Mouse (Mus musculus) midbrain, embryonic 15.5 days (tissue): ENCODE results near the gene Lhx5. TPM values are rescaled to one million over a fixed set of nuclear protein-coding genes. Genes with fewer than 3 reads are reported as not detected.
A peak's percentile ranks its signal among the peaks of the same experiment; 100 is the strongest.

Experiments used
- ATAC-seq: fragments of 200-750 bp; cut with Nextera tagmentation; replicated peaks from 2 replicates; pipeline ENCODE4 v1.8.0; 2017; ENCODE audit warnings: moderate TSS enrichment
- H3K27ac ChIP-seq: fragments of 300-500 bp; sonication (generic); 2 replicates; pipeline ENCODE4 v1.5.1; 2015; ENCODE audit warnings: mild to moderate bottlenecking, inconsistent platforms
- H3K27me3 ChIP-seq: fragments of 300-500 bp; sonication (generic); replicated peaks from 2 replicates; pipeline ENCODE4 v1.6.1; 2015; ENCODE audit warnings: inconsistent platforms
- H3K36me3 ChIP-seq: fragments of 300-500 bp; sonication (generic); replicated peaks from 2 replicates; pipeline ENCODE4 v1.6.1; 2015; ENCODE audit warnings: inconsistent platforms
- H3K4me1 ChIP-seq: fragments of 300-500 bp; sonication (generic); 2 replicates; pipeline ENCODE4 v1.6.1; 2015; ENCODE audit warnings: inconsistent platforms
- H3K4me2 ChIP-seq: fragments of 300-500 bp; sonication (generic); 2 replicates; pipeline ENCODE4 v1.6.1; 2015; ENCODE audit warnings: inconsistent platforms, mild to moderate bottlenecking, moderate library complexity
- H3K4me3 ChIP-seq: fragments of 300-500 bp; sonication (generic); 2 replicates; pipeline ENCODE4 v1.5.1; 2015; ENCODE audit warnings: mild to moderate bottlenecking, inconsistent platforms
- H3K9ac ChIP-seq: fragments of 300-500 bp; sonication (generic); 2 replicates; pipeline ENCODE4 v1.6.1; 2015; ENCODE audit warnings: mild to moderate bottlenecking, inconsistent platforms
- H3K9me3 ChIP-seq: fragments of 300-500 bp; sonication (generic); 2 replicates; pipeline ENCODE4 v1.6.1; 2016; ENCODE audit warnings: inconsistent platforms
- WGBS: fragments of 180-500 bp; shearing (Covaris S2); methylation state at CpG from one replicate; pipeline ENCODE4 v1.1.7; 2015; ENCODE audit warnings: mixed read lengths; 5-methylcytosine and 5-hydroxymethylcytosine counted together
- polyA plus RNA-seq: library from polyadenylated mRNA; unstranded; fragments of >200 nt; fragmentation: Nextera tagmentation; extraction: Ambion mirVana; gene quantifications from 2 replicates; pipeline ENCODE4 v1.2.1, GENCODE M21; 2015

The Lhx5 gene
- polyA plus RNA-seq, 1 experiment from 2014 or later, result 41.5 TPM

GRCm38 (mm10) chr5:120435006-120435681 is 3.6 kb downstream of the Lhx5 start:
- peaks cover 54% of the 10 kb centered on the region for H3K27me3 ChIP-seq
- under 1% methylated on average over 43 of the region's 44 CpGs for WGBS
- peaks cover 32% of the 10 kb centered on the region for H3K4me1 ChIP-seq
- no peak for ATAC-seq
- peak overlapping the region; percentile 81 for H3K27ac ChIP-seq
- no peaks in the 10 kb centered on the region for H3K9me3 ChIP-seq
- H3K4me3 ChIP-seq, result peak overlapping the region; percentile 46
- no peaks in the 10 kb centered on the region for H3K36me3 ChIP-seq
- H3K9ac ChIP-seq, result peak overlapping the region; percentile 60
- H3K4me2 ChIP-seq, result peak overlapping the region; percentile 54

- H3K9me3 ChIP-seq, result no peaks in the 10 kb centered on the region
- H3K4me2 ChIP-seq, result peak overlapping the region; percentile 54
- no peak for ATAC-seq
- H3K27ac ChIP-seq, result peak overlapping the region; percentile 81
- H3K4me1 ChIP-seq, result peaks cover 34% of the 10 kb centered on the region
- under 1% methylated on average over 47 of the region's 47 CpGs for WGBS
- peak overlapping the region; percentile 46 for H3K4me3 ChIP-seq
- no peaks in the 10 kb centered on the region for H3K36me3 ChIP-seq
- H3K9ac ChIP-seq, result peak overlapping the region; percentile 60
- H3K27me3 ChIP-seq, result peaks cover 49% of the 10 kb centered on the region
Observed at GRCm38 (mm10) chr5:120435731-120436501, 4.4 kb downstream of the Lhx5 start.

- peak overlapping the region; percentile 54 for H3K4me2 ChIP-seq
- no peak for ATAC-seq
- H3K36me3 ChIP-seq, result no peaks in the 10 kb centered on the region
- H3K4me3 ChIP-seq, result peak overlapping the region; percentile 46
- peak overlapping the region; percentile 52 for H3K9ac ChIP-seq
- H3K4me1 ChIP-seq, result peaks cover 30% of the 10 kb centered on the region
- H3K27me3 ChIP-seq, result peaks cover 39% of the 10 kb centered on the region
- no peaks in the 10 kb centered on the region for H3K9me3 ChIP-seq
- H3K27ac ChIP-seq, result peak overlapping the region; percentile 81
- WGBS, result under 1% methylated on average over 18 of the region's 18 CpGs
Observed at GRCm38 (mm10) chr5:120436885-120437495, 5.5 kb downstream of the Lhx5 start.

- no peaks in the 10 kb centered on the region for H3K9me3 ChIP-seq
- H3K4me1 ChIP-seq, result peaks cover 29% of the 10 kb centered on the region
- H3K27me3 ChIP-seq, result peaks cover 35% of the 10 kb centered on the region
- H3K36me3 ChIP-seq, result no peaks in the 10 kb centered on the region
- ATAC-seq, result no peak
- peak overlapping the region; percentile 52 for H3K9ac ChIP-seq
- 1% methylated on average over 17 of the region's 17 CpGs for WGBS
- H3K4me3 ChIP-seq, result peak overlapping the region; percentile 46
- peak overlapping the region; percentile 54 for H3K4me2 ChIP-seq
- peak overlapping the region; percentile 81 for H3K27ac ChIP-seq
Observed at GRCm38 (mm10) chr5:120437539-120437938, 6.0 kb downstream of the Lhx5 start.

- Histone ChIP-seq H3K9me3 (no peaks in the 10 kb centered on the region), H3K27ac (peak overlapping the region; percentile 81), H3K4me2 (peak overlapping the region; percentile 54), H3K36me3 (no peaks in the 10 kb centered on the region), H3K4me1 (peaks cover 29% of the 10 kb centered on the region), H3K27me3 (peaks cover 35% of the 10 kb centered on the region), H3K4me3 (peak overlapping the region; percentile 46), H3K9ac (peak overlapping the region; percentile 52)
- no peak for ATAC-seq
- WGBS, result under 1% methylated on average over 33 of the region's 33 CpGs
Observed at GRCm38 (mm10) chr5:120437986-120438385, 6.5 kb downstream of the Lhx5 start.

DNA sequence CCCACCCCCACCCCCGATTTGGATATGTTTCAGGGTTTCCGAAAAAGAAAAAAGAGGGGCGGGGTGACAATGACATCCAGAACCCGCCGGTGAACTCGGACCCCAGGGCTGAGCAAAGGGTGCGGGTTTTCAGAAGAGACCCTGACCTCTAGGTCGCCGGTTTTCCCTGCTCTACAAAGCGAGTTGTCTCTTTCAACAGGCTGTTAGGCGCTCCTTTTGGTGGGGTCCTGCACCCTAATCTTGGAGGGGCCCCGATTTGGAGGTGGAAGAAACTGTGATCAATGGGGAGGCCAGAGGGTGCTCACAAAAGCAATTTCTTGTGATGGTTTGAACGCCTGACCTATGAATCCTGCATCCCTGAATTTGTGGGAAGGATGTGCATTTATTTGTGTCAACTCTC is 7.0 kb downstream of the Lhx5 start:
- Histone ChIP-seq H3K4me2 (peak overlapping the region; percentile 54), H3K9ac (peak overlapping the region; percentile 52), H3K27ac (peak overlapping the region; percentile 81)

DNA sequence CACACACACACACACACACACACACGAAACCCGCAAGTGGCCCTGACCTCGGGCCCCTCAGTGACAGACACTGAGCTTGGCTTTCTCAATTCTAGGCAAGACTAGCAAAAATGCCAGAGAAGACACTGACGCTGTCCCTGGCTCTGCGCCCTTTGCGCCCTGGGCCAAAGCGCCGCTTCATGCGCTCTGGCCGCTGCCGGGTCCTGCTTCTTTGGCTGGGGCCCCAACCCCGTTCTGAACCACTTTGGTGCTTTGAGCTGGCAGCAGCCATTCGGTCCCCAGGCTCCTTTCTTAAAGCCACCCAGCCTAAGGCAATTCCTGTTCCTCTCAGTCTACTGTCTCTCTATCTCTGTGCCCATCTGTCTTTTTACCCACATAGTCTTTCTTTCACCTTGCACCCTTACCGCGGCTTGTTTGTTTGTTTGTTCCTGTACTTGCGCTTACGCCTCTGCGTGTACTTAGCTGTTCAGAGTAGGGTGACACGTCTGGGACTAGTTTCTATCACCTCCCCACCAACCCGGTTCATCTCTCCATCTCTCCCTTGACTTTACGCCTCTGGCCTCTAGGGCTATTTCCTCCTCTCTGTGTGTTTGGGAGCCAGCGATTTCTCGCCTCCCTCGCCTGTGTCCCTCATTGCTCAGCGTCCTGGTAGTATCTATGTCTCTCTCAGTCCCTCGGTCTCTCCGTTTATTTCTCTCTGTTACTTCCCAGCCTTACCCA is 7.7 kb downstream of the Lhx5 start:
- Histone ChIP-seq H3K4me1 (peaks cover 29% of the 10 kb centered on the region), H3K9ac (peak overlapping the region; percentile 52), H3K4me3 (peak overlapping the region; percentile 46), H3K4me2 (peak overlapping the region; percentile 54), H3K27ac (peak overlapping the region; percentile 81), H3K36me3 (no peaks in the 10 kb centered on the region), H3K9me3 (no peaks in the 10 kb centered on the region), H3K27me3 (peaks cover 24% of the 10 kb centered on the region)
- WGBS, result 4% methylated on average over 27 of the region's 27 CpGs
- ATAC-seq, result 0 out of 2 replicates have a peak, but pooled peaks have one; percentile 4

More for the DNA sequence above, 7.0 kb downstream of the Lhx5 start:
- H3K4me3 ChIP-seq, result peak overlapping the region; percentile 46
- WGBS, result 2% methylated on average over 13 of the region's 13 CpGs
- peaks cover 31% of the 10 kb centered on the region for H3K27me3 ChIP-seq
- no peaks in the 10 kb centered on the region for H3K36me3 ChIP-seq
- no peaks in the 10 kb centered on the region for H3K9me3 ChIP-seq
- peaks cover 29% of the 10 kb centered on the region for H3K4me1 ChIP-seq
- no peak for ATAC-seq

- H3K4me1 ChIP-seq, result peaks cover 29% of the 10 kb centered on the region
- peak overlapping the region; percentile 54 for H3K4me2 ChIP-seq
- no peaks in the 10 kb centered on the region for H3K36me3 ChIP-seq
- peak overlapping the region; percentile 81 for H3K27ac ChIP-seq
- 4% methylated on average over 61 of the region's 61 CpGs for WGBS
- H3K9ac ChIP-seq, result peak overlapping the region; percentile 52
- peak; percentile 18 for ATAC-seq
- H3K4me3 ChIP-seq, result peak overlapping the region; percentile 46
- no peaks in the 10 kb centered on the region for H3K9me3 ChIP-seq
- H3K27me3 ChIP-seq, result peaks cover 18% of the 10 kb centered on the region
Observed at GRCm38 (mm10) chr5:120439887-120440670, 8.6 kb downstream of the Lhx5 start.

DNA sequence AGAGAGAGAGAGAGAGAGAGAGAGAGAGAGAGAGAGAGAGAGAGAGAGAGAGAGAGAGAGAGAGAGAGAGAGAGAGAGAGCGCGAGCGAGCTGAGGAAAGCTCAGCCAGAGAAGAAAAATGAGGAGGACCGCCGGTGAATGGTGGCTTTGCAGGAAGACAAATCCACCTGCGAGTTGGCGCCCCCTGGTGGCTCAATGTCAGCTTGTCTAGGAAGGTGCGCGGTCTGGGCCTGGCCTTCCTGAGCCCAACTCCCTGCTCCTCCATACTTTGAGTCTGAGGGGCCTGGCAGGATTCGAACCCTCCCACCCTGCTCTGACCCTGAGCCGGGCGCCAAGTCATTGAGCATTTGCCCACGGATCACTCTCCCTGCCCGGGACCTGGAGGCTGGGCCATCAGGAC is 9.2 kb downstream of the Lhx5 start:
- Histone ChIP-seq H3K4me3 (0 out of 2 replicates have a peak overlapping the region, but pooled peaks have one; percentile 9), H3K4me1 (peaks cover 29% of the 10 kb centered on the region), H3K27ac (peak overlapping the region; percentile 81; the same call in 1 of the 2 replicates), H3K27me3 (peaks cover 15% of the 10 kb centered on the region), H3K9ac (no peak overlapping the region), H3K36me3 (no peaks in the 10 kb centered on the region), H3K9me3 (no peaks in the 10 kb centered on the region), H3K4me2 (peak overlapping the region; percentile 54)
- 7% methylated on average over 14 of the region's 14 CpGs for WGBS
- ATAC-seq, result peak; percentile 51; the same call in 1 of the 2 replicates

DNA sequence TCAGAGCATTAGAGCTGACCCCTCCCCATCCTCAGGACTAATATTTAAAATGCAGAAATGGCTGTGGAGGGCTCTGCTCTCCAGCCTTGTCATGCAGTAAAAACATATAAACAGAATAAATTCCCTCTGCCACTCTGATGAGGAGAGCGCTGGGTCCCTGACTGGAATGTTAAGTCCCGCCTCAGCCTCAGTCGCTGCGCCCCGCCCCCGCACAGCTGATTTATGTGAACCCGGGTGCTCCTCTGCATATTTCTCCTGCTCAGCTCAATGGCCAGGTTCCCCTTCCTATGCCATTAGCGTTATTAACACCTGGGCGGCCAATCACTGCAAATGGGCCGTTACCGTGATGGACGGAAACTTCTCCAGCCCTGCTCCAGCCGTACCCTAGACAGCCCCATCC is 15.8 kb downstream of the Lhx5 start:
- ATAC-seq, result no peak
- H3K27ac ChIP-seq, result no peak overlapping the region
- H3K4me3 ChIP-seq, result no peak overlapping the region
- H3K36me3 ChIP-seq, result no peaks in the 10 kb centered on the region
- H3K9me3 ChIP-seq, result no peaks in the 10 kb centered on the region
- 50% methylated on average over 13 of the region's 13 CpGs for WGBS
- no peak overlapping the region for H3K4me2 ChIP-seq
- no peak overlapping the region for H3K9ac ChIP-seq
- H3K4me1 ChIP-seq, result no peaks in the 10 kb centered on the region
- H3K27me3 ChIP-seq, result no peaks in the 10 kb centered on the region; the same call in 1 of the 2 replicates

DNA sequence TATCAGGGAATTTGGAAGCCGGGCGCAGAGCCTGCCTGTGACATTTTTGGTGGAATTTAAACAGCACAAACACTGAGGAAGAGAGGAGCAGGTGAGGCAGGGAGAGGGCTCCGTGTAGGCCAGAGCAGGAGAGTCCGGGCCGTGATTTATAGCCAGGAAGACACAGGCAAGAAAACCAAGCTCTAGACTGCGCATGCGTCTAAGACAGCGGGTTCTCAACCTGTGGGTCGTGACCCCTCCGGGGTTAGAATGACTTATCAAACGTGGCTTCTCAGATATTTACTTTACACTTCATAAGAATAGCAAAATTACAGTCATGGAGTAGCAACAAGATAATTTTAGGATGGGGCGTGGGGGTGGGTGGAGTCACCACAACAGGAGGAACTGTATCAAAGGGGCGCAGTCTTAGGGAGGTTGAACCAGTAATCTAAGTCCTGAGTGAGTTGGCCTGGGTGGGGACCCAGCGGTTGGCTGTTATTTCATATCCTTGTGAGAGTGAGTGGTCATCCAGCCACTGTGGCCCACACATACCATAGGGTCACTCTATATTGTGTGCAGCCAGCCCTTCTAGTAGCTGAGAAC is 23.3 kb downstream of the Lhx5 start:
- WGBS, result 78% methylated on average over 14 of the region's 14 CpGs
- Histone ChIP-seq H3K27me3 (peaks cover 11% of the 10 kb centered on the region), H3K9ac (no peak overlapping the region), H3K4me2 (no peak overlapping the region), H3K4me3 (no peak overlapping the region), H3K9me3 (no peaks in the 10 kb centered on the region), H3K36me3 (no peaks in the 10 kb centered on the region), H3K4me1 (peaks cover 3% of the 10 kb centered on the region; the same call in 1 of the 2 replicates), H3K27ac (peak overlapping the region; percentile 42; the same call in 1 of the 2 replicates)
- no peak for ATAC-seq
